25 mouse cellular contexts compared by ENCODE assay signal in the genomic region with DNA sequence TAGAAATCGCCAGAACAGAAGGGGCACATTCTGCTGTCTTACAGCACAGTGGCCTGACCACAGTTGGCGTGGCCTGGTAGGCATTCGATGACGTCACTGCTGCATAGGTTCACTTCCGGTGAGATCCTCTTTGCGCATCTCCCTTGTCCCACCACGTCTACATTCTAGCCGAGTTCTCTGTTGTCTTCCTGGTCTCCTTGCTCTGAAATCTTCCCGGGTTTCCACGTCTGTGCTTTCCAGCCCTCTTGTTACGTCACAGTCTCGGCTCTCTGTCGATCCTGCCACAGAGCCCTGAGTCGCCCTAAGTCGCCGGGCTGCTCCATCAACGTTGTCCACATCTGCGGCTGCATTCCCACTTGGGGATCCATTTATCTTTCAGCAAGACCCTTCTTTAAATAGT. TPM values are rescaled to one million over a fixed set of nuclear protein-coding genes. Genes with fewer than 3 reads are reported as not detected.
A peak's percentile ranks its signal among the peaks of the same experiment; 100 is the strongest.
DNase-seq lines count a peak whose midpoint lies in the region; ATAC-seq and TF ChIP-seq lines count a peak whose summit lies in the region.
"Had no signal": no experiment of that assay in that cellular context is flagged by ENCODE, and none has a peak within 500 bp of the region (broad histone marks: within the 10 kb centered on the region; RNA-seq: fewer than 3 reads in every experiment).

No protein-coding gene starts in this region.

- no peak for ATAC-seq in forebrain, embryonic 11.5 days (replicated peaks; ENCODE audit: low FRiP score)
- ATAC-seq in forebrain, postnatal 0 days: no peak
- ATAC-seq: activated CD4-positive, CD25-positive, alpha-beta regulatory T cell, adult 4 months; CD4-positive, CD25-positive, alpha-beta regulatory T cell, adult 4 months; forebrain, embryonic 14.5 days; Patski had no signal

- DNase-seq in forebrain, embryonic 11.5 days (ENCODE audit: low spot score): peak; percentile 10
- DNase-seq in forebrain, postnatal 0 days: no peak
- peak; percentile 63 for DNase-seq in heart, embryonic 10.5 days (ENCODE audit: low spot score)
- DNase-seq in heart, adult 9 months (ENCODE audit: low spot score in 2 of 2): no peak
- peak; percentile 25 for DNase-seq in R1 (ENCODE audit: low read depth, low spot score)
- DNase-seq in testis, postnatal 14 days (ENCODE audit: low spot score): peak; percentile 10
- DNase-seq in layer of hippocampus, adult 2 months (ENCODE audit: low spot score in 2 of 2): no peak
- DNase-seq: adrenal gland, adult 8-10 months; adrenal gland, postnatal 14 days; adrenal gland, postnatal 36 days; B cell, adult 2 months; cerebellum, adult 11-12 months; cerebellum, adult 2 months; cerebellum, adult 9-10 months; cerebellum, postnatal 25 days had no signal

- WGBS in forebrain, embryonic 11.5 days: 90% methylated on average over 18 of the region's 18 CpGs
- WGBS in forebrain, postnatal 0 days: 90% methylated on average over 18 of the region's 18 CpGs
- WGBS in heart, embryonic 10.5 days: 73% methylated on average over 18 of the region's 18 CpGs

- H3K27ac ChIP-seq in forebrain, embryonic 11.5 days (ENCODE audit: low read depth, low read length): no peak overlapping the region
- H3K27ac ChIP-seq in forebrain, postnatal 0 days (ENCODE audit: low read depth, low read length): no peak overlapping the region
- H3K27ac ChIP-seq in heart, embryonic 10.5 days: no peak overlapping the region
- H3K27ac ChIP-seq in layer of hippocampus, adult 2 months: no peak overlapping the region
- H3K27ac ChIP-seq: embryonic facial prominence, embryonic 10.5 days; embryonic facial prominence, embryonic 12.5 days; forebrain, embryonic 12.5 days had no signal

- H3K4me3 ChIP-seq in forebrain, embryonic 11.5 days (ENCODE audit: low read depth, low read length): no peak overlapping the region
- H3K4me3 ChIP-seq in forebrain, postnatal 0 days (ENCODE audit: low read depth, low read length): no peak overlapping the region
- no peak overlapping the region for H3K4me3 ChIP-seq in heart, embryonic 10.5 days
- H3K4me3 ChIP-seq in layer of hippocampus, adult 2 months: no peak overlapping the region
- H3K4me3 ChIP-seq: embryonic facial prominence, embryonic 10.5 days; embryonic facial prominence, embryonic 12.5 days; forebrain, embryonic 12.5 days had no signal

- H3K4me1 ChIP-seq in forebrain, embryonic 11.5 days (replicated peaks; ENCODE audit: control insufficient read depth, insufficient read depth, low read length): no peaks in the 10 kb centered on the region
- H3K4me1 ChIP-seq in forebrain, postnatal 0 days (ENCODE audit: insufficient read depth): no peaks in the 10 kb centered on the region
- no peaks in the 10 kb centered on the region for H3K4me1 ChIP-seq in heart, embryonic 10.5 days

- no peak overlapping the region for H3K9ac ChIP-seq in forebrain, embryonic 11.5 days (ENCODE audit: low read length)
- no peak overlapping the region for H3K9ac ChIP-seq in forebrain, postnatal 0 days
- H3K9ac ChIP-seq: embryonic facial prominence, embryonic 12.5 days; forebrain, embryonic 12.5 days had no signal

- H3K9me3 ChIP-seq in forebrain, embryonic 11.5 days (ENCODE audit: control insufficient read depth, low read length): no peaks in the 10 kb centered on the region
- no peaks in the 10 kb centered on the region for H3K9me3 ChIP-seq in forebrain, postnatal 0 days (ENCODE audit: low read length)
- no peaks in the 10 kb centered on the region for H3K9me3 ChIP-seq in heart, embryonic 10.5 days
- H3K9me3 ChIP-seq: embryonic facial prominence, embryonic 12.5 days; forebrain, embryonic 12.5 days had no signal

- H3K27me3 ChIP-seq in forebrain, embryonic 11.5 days (ENCODE audit: control insufficient read depth, insufficient read depth, low read length): no peaks in the 10 kb centered on the region
- H3K27me3 ChIP-seq in forebrain, postnatal 0 days (ENCODE audit: insufficient read depth, low read length): no peaks in the 10 kb centered on the region
- no peaks in the 10 kb centered on the region for H3K27me3 ChIP-seq in heart, embryonic 10.5 days (ENCODE audit: insufficient read depth, poor library complexity, severe bottlenecking)
- H3K27me3 ChIP-seq: CH12.LX; embryonic facial prominence, embryonic 12.5 days; forebrain, embryonic 12.5 days; Patski had no signal

- no peak for TF ChIP-seq CTCF in forebrain, postnatal 0 days (IDR thresholded peaks at IDR 0.05; ENCODE audit: low read depth)
- TF ChIP-seq CTCF in layer of hippocampus, adult 2 months (conservative IDR thresholded peaks at IDR 0.05): no peak

- H3K36me3 ChIP-seq in forebrain, embryonic 11.5 days (ENCODE audit: control insufficient read depth, insufficient read depth, low read length): no peaks in the 10 kb centered on the region
- H3K36me3 ChIP-seq in forebrain, postnatal 0 days (ENCODE audit: insufficient read depth): no peaks in the 10 kb centered on the region
- H3K36me3 ChIP-seq in heart, embryonic 10.5 days: no peaks in the 10 kb centered on the region
- H3K36me3 ChIP-seq: embryonic facial prominence, embryonic 10.5 days; embryonic facial prominence, embryonic 12.5 days; forebrain, embryonic 12.5 days; G1E had no signal

- H3K4me2 ChIP-seq in forebrain, embryonic 11.5 days (ENCODE audit: low read depth, low read length, severe bottlenecking): no peak overlapping the region
- no peak overlapping the region for H3K4me2 ChIP-seq in forebrain, postnatal 0 days (ENCODE audit: low read depth)
- H3K4me2 ChIP-seq: embryonic facial prominence, embryonic 12.5 days; forebrain, embryonic 12.5 days had no signal

RNA-seq across cellular contexts. Expression of a gene that starts 4.1 kb away (rescaled TPM):
- 0.33 and 0.44 TPM in 2 replicates for polyA plus RNA-seq in forebrain, embryonic 11.5 days (2014; fragmentation: Nextera tagmentation; extraction: Ambion mirVana)
- 0.10 and 0.77 TPM in 2 replicates for total RNA-seq in forebrain, postnatal 0 days (2014; rRNA removed)
- 0.19 and 0.21 TPM in 2 replicates for polyA plus RNA-seq in forebrain, postnatal 0 days (2015; fragmentation: Nextera tagmentation; extraction: Ambion mirVana)
- polyA plus RNA-seq in heart, embryonic 10.5 days (2016; fragmentation: Nextera tagmentation; extraction: Ambion mirVana): 0.36 and 0.59 TPM in 2 replicates
- under 1 TPM in 1 of 2 experiments, not detected in 1; 0.29 TPM for total RNA-seq in layer of hippocampus, adult 2 months (2021)
- total RNA-seq: adrenal gland, adult 18-20 months; adrenal gland, adult 8-10 months; adrenal gland, postnatal 36 days; CH12.LX had no signal
- polyA plus RNA-seq: activated CD4-positive, CD25-positive, alpha-beta regulatory T cell, adult 4 months; CD4-positive, CD25-positive, alpha-beta regulatory T cell, adult 4 months; G1E; Patski had no signal

Comparison
In these comparisons a context has a peak if more than half of its experiments do, and no peak if none do; other contexts are left out.
1. DNase-seq: peak in forebrain, embryonic 11.5 days (single experiment), heart, embryonic 10.5 days (single experiment), R1 (single experiment) and testis, postnatal 14 days (single experiment); none in forebrain, postnatal 0 days (single experiment), heart, adult 9 months (0 of 2) and layer of hippocampus, adult 2 months (0 of 2).